Mouse (Mus musculus) heart, adult 2 months (tissue): Measurements from ENCODE around the gene Angptl1.

Experiments
- CTCF ChIP-seq: fragments of 200-600 bp; IDR thresholded peaks from 2 replicates; pipeline ENCODE4 v1.8.1; 2022; ENCODE audit warnings: antibody characterized with exemption, mild to moderate bottlenecking, moderate library complexity
- EP300 ChIP-seq: fragments of 200-500 bp; IDR thresholded peaks from 2 replicates; pipeline ENCODE4 v1.6.1; 2011; ENCODE audit warnings: low read depth, low read length, control low read depth; ENCODE audit not compliant: insufficient read depth

DNA sequence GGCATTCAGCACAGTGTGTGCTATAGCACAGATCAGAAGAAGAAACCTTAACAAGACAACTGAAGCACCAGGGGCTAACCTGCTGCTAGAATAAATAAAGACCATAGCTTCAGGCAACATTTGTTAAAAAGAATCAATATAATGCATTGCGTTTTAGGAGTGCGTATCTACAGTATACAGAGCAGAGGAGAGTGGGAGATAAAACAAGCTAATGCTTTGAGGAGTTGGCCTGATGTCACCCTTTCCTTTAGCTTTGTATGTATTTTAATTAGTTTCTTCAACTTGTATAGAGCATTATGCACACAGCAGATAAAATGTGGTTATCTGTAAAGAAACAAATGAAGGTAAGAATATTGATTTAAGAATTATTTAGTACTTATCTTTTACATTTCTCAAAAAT lies 18.3 kb downstream of the Angptl1 start:
- TF ChIP-seq CTCF (no peak), EP300 (no peak)
